Mouse (Mus musculus): ENCODE results near the gene Erg28. TPM values are rescaled to one million over a fixed set of nuclear protein-coding genes. Genes with fewer than 3 reads are reported as not detected.

Erg28 gene
- total RNA-seq, 2 experiments from 2014 or later: 77.3 to 83.7 TPM

DNA sequence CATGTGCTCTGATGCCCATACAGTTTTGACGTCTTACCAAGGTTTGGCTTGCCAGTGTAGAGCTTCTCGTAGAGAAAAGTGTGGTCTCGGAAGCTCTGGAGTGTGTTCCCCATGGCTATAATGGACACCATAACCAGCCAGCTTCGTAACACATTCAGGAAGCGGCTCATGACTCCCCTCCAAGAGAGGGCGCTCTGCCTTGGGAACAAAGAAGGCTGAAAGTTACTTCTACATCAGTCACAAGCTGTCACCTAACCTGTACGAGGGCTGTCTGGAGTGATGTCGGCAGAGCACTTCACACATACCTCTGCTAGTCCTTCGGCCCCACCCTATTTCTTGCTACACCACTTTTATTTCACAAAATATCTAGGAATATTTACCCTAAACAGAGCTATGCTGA lies 2.3 kb downstream of the Erg28 start:
- no peak for DNase-seq
- intact Hi-C loops (cut with DNase I): no loop called here

DNA sequence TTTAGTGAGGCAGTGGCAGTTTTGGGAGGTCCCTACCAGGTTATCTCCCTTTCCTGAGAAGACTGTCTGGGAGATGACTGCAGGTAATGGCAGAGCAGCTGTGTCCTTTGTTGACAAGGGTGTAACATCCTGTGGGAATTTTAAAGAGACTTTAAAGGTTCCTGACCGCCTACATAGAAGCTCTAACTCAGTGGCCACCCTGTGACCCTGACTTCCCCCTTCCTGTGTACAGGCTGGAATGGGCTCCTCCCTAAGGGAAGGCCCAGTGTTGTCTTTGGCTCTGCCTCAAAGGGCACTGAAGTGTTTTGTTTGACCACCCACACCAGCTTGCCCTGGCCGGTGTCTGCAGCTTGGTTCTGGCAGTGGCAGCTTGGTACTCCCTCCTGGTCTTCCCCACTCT lies 10.8 kb downstream of the Erg28 start:
- intact Hi-C loops (cut with DNase I): loop anchor here (10.0 kb wide), 1 partner anchor 319 kb away; no protein-coding TSS in a partner anchor

GRCm38 (mm10) chr12:85811676-85812075 lies 12.7 kb downstream of the Erg28 start:
- DNase-seq: no peak
- intact Hi-C loops (cut with DNase I): loop anchor here (10.0 kb wide), 1 partner anchor 317 kb away; no protein-coding TSS in a partner anchor

More for the DNA sequence above, 10.8 kb downstream of the Erg28 start:
- no peak for DNase-seq

GRCm38 (mm10) chr12:85810959-85811358 lies 13.4 kb downstream of the Erg28 start:
- DNase-seq: peak; percentile 25
- intact Hi-C loops (cut with DNase I): loop anchor here (10.0 kb wide), 1 partner anchor 316 kb away; no protein-coding TSS in a partner anchor

GRCm38 (mm10) chr12:85809726-85810125 lies 14.6 kb downstream of the Erg28 start:
- intact Hi-C loops (cut with DNase I): loop anchor here (10.0 kb wide), 1 partner anchor 315 kb away; no protein-coding TSS in a partner anchor
- DNase-seq: no peak

DNA sequence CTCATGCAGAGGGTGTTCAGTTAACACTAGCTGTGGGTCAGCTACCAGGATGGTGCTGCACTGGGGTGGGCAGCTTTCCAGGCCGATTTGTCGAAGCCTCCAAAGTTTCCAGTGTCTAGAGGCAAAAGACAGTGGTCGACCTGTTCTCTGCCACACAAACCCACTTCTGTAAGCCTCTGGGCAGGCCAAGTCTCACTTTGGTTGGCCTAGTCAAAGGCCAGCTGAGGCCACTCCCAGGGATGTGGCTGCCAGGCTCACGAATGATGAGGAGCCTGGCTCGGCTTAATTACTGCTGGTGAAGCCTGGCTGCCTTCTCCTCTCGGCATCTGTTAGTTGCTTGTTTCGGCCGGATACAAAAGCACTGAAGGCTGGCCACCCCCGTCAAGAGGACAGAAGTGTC lies 24.3 kb downstream of the Erg28 start:
- DNase-seq: peak; percentile 51
- intact Hi-C loops (cut with DNase I): no loop called here

DNA sequence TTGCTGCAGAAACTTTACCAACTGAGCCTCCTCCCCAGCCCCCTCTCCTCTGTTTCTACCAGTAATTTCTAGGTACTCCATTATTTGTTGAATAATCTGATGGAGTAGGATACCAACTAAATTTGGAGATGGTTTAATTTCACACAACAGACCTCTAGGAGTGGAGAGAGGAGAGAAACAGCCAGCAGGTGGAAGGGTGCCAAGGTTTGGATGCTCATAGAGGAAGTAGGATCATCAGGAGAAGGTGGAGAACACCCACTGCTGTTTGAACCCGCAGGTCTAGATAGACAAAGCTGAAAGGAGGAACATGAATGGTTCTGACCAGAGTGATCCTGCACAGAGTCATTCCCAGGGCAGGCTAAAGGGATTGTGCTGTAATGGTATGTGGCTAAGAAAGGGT lies 28.8 kb downstream of the Erg28 start:
- no peak for DNase-seq
- intact Hi-C loops (cut with DNase I): no loop called here

- intact Hi-C loops (cut with DNase I): no loop called here
- no peak for DNase-seq
Observed at GRCm38 (mm10) chr12:85794094-85794493, 30.3 kb downstream of the Erg28 start.

DNA sequence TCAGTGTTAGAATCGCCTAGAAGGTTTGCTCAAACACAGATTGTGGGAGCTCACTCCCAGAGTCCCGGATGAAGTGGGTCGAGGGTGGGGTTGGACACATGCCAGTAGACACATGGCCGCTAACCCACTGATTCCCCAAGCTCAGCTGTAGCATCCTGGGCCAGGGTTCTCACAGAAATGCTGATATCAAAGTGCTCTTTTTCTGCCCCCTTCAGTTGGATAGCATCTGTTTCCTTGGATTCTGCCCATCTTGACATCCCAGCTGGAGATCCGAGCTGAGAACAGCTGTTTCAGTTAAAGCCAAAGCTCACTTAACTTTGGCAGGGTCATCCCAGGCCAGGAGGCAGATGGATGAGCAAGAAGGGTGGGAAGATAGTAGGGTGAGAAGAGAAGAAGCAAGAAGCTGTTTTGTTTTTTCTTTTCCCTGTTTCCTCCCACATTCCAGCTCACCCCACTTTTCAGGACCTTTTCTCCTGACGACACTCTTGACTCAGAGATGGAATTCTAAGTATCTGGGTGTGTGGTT lies 31.5 kb downstream of the Erg28 start:
- intact Hi-C loops (cut with DNase I): no loop called here
- DNase-seq: peak; percentile 83

DNA sequence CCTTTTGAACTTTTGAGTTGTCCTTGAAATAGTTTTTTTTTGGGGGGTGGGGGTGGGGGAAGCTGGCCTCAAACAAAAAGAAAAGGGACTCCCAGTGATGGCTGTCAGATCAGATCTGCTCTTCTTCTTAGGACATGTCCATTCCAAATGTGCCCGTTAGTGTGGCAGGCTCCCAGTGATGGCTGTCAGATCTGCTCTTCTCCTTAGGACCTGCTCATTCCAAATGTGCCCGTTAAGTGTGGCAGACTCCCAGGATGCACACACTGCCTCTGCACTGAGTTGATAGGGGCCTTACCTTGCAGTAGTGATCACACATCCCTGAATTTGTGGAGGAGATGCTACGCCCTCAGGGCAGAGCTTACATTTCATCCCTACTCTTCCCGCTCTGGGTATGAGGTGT lies 32.2 kb downstream of the Erg28 start:
- intact Hi-C loops (cut with DNase I): no loop called here
- DNase-seq: no peak

- DNase-seq: no peak
- intact Hi-C loops (cut with DNase I): no loop called here
Observed at GRCm38 (mm10) chr12:85784916-85785815, 39.2 kb downstream of the Erg28 start.

DNA sequence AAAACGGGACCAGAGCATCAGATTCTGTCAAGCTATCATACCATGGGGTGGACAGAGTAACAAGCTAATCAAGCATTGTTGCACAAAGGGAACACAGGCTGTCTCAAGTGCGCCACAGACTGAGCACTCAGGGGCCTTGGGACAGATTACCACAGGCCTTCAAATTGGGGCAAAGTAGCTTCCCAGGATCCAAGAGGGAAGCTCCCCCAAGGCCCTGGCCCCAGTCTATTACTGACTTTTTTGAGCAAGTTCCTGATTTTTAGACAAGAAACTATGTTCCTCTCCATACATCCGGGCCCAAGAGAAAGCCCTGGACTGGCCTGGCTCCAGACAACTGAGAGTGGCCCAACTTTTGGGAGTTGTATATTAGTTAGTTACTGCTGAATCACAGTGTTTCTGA lies 42.7 kb downstream of the Erg28 start:
- intact Hi-C loops (cut with DNase I): no loop called here
- no peak for DNase-seq

DNA sequence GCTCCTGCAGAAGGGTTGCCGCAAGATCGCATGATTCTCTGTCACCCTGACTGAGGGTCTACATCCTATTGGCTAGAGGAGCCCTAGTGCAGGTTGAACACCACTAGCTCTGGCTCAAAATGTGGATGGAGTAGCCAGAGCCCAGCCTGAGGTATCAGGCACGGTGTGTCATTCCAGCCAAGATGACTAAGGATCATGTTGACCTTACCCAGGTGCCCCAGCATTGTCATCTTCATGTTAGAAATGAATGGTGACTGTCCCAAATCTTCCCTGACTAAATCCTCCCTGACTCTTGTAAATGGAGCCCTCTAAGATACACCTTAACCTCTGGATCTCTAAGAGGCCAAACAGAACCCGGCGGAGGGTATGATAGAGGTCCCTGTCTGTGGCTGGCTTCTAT lies 44.6 kb downstream of the Erg28 start:
- no peak for DNase-seq
- intact Hi-C loops (cut with DNase I): no loop called here

DNA sequence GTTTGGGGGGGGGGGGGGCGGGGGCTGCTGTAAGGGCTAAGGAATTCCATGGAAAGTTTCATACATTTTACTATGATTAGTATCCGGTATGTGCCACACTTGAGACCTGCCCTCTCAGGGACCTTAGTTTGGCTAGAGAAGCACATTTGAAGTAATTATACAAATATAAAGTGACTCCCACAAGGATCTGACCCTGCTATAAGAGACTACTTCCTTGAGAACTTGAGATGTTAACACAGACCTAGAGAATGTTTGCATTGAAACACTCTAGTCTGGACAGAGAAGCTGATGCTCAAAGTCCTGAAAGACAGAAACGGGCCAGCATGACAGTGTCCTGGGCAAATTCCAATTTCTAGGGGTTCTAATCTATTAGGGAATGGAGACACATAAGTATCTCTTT lies 45.4 kb downstream of the Erg28 start:
- intact Hi-C loops (cut with DNase I): no loop called here
- DNase-seq: no peak

- intact Hi-C loops (cut with DNase I): no loop called here
- DNase-seq: peak; percentile 14
Observed at GRCm38 (mm10) chr12:85771356-85771755, 53.0 kb downstream of the Erg28 start.

- intact Hi-C loops (cut with DNase I): no loop called here
- peak; percentile 10 for DNase-seq
Observed at GRCm38 (mm10) chr12:85767750-85768149, 56.6 kb downstream of the Erg28 start.

- intact Hi-C loops (cut with DNase I): no loop called here
- DNase-seq: no peak
Observed at GRCm38 (mm10) chr12:85766287-85766686, 58.1 kb downstream of the Erg28 start.

Other genes with a start within 250 kb of the Erg28 start
- 10 to 100 TPM; 16.4 to 19.1 TPM for gene Jdp2, start 225.5 kb downstream of the Erg28 start, total RNA-seq (2021)
- gene Batf, start 137.9 kb downstream of the Erg28 start, total RNA-seq (2021): under 1 TPM in 1 of 2 experiments, not detected in 1; 0.50 TPM
- gene Flvcr2, start 78.0 kb downstream of the Erg28 start, total RNA-seq (2021): 1 to 10 TPM; 3.8 to 4.9 TPM
- 10 to 100 TPM; 30.4 to 36.7 TPM for gene Ttll5, start 109 bp upstream of the Erg28 start, total RNA-seq (2021)